Mouse (Mus musculus): ENCODE data around the gene Lrrc4b. TPM values are rescaled to one million over a fixed set of nuclear protein-coding genes. Genes with fewer than 3 reads are reported as not detected.

The Lrrc4b gene
- polyA plus RNA-seq, 1 experiment, result not detected

- Histone ChIP-seq H3K4me3 (no peak overlapping the region), H3K79me2 (ENCODE audit: control insufficient read depth, insufficient read depth) (no peaks in the 10 kb centered on the region), H3K27me3 (ENCODE audit: control insufficient read depth, insufficient read depth, insufficient read length) (peaks cover 50% of the 10 kb centered on the region), H3K4me2 (ENCODE audit: low read depth) (no peak overlapping the region), H3K36me3 (ENCODE audit: control insufficient read depth, insufficient read depth) (no peaks in the 10 kb centered on the region), H3ac (ENCODE audit: control insufficient read depth, insufficient read length) (no peak overlapping the region)
- no peak for TF ChIP-seq POLR2A (IDR thresholded peaks at IDR 0.05; ENCODE audit: insufficient read length, low read depth)
- no peak for TF ChIP-seq TCF12 (IDR thresholded peaks at IDR 0.05; ENCODE audit: insufficient read depth, poor library complexity, severe bottlenecking)
- no peak for TF ChIP-seq TCF3 (IDR thresholded peaks at IDR 0.05; ENCODE audit: insufficient read length, low read depth)
- no peak for TF ChIP-seq USF1 (IDR thresholded peaks at IDR 0.05; ENCODE audit: low read depth)
- TF ChIP-seq MYOG (IDR thresholded peaks at IDR 0.05; ENCODE audit: control insufficient read depth in 1 of 3, insufficient read depth in 1 of 3, insufficient read length in 2 of 3, low read depth in 2 of 3), result no peak
- TF ChIP-seq MYOD1 (IDR thresholded peaks at IDR 0.05; ENCODE audit: control insufficient read depth in 1 of 3, insufficient read length in 2 of 3, low read depth in 2 of 3), result no peak
- TF ChIP-seq POLR2AphosphoS2 (IDR thresholded peaks at IDR 0.05; ENCODE audit: insufficient read length, low read depth), result no peak
Measured at GRCm38 (mm10) chr7:44462218-44463055, 33.6 kb downstream of the Lrrc4b start.

GRCm38 (mm10) chr7:44463056-44463425 lies 34.2 kb downstream of the Lrrc4b start:
- Histone ChIP-seq H3K79me2 (ENCODE audit: control insufficient read depth, insufficient read depth) (no peaks in the 10 kb centered on the region), H3K4me2 (ENCODE audit: low read depth) (no peak overlapping the region), H3K36me3 (ENCODE audit: control insufficient read depth, insufficient read depth) (no peaks in the 10 kb centered on the region), H3K4me3 (no peak overlapping the region), H3ac (ENCODE audit: control insufficient read depth, insufficient read length) (no peak overlapping the region), H3K27me3 (ENCODE audit: control insufficient read depth, insufficient read depth, insufficient read length) (peaks cover 50% of the 10 kb centered on the region)
- TF ChIP-seq TCF12 (IDR thresholded peaks at IDR 0.05; ENCODE audit: insufficient read depth, poor library complexity, severe bottlenecking) (no peak), MYOD1 (IDR thresholded peaks at IDR 0.05; ENCODE audit: control insufficient read depth in 1 of 3, insufficient read length in 2 of 3, low read depth in 2 of 3) (no peak), SRF (IDR thresholded peaks at IDR 0.05; ENCODE audit: control insufficient read depth, insufficient read length, low read depth) (no peak), POLR2A (IDR thresholded peaks at IDR 0.05; ENCODE audit: insufficient read length, low read depth) (no peak), E2F4 (IDR thresholded peaks at IDR 0.05; ENCODE audit: insufficient read depth) (no peak), USF1 (IDR thresholded peaks at IDR 0.05; ENCODE audit: low read depth) (no peak), TCF3 (IDR thresholded peaks at IDR 0.05; ENCODE audit: insufficient read length, low read depth) (no peak), POLR2AphosphoS2 (IDR thresholded peaks at IDR 0.05; ENCODE audit: insufficient read length, low read depth) (no peak), MAX (IDR thresholded peaks at IDR 0.05; ENCODE audit: low read depth) (no peak), CEBPB (IDR thresholded peaks at IDR 0.05; ENCODE audit: insufficient read depth, poor library complexity, severe bottlenecking) (no peak), REST (IDR thresholded peaks at IDR 0.05; ENCODE audit: insufficient read depth, insufficient read length) (no peak), MYOG (IDR thresholded peaks at IDR 0.05; ENCODE audit: control insufficient read depth in 1 of 3, insufficient read depth in 1 of 3, insufficient read length in 2 of 3, low read depth in 2 of 3) (no peak)

- Histone ChIP-seq H3K79me2 (ENCODE audit: control insufficient read depth, insufficient read depth) (no peaks in the 10 kb centered on the region), H3K4me2 (ENCODE audit: low read depth) (no peak overlapping the region), H3K27me3 (ENCODE audit: control insufficient read depth, insufficient read depth, insufficient read length) (peaks cover 50% of the 10 kb centered on the region), H3K36me3 (ENCODE audit: control insufficient read depth, insufficient read depth) (no peaks in the 10 kb centered on the region), H3ac (ENCODE audit: control insufficient read depth, insufficient read length) (no peak overlapping the region), H3K4me3 (no peak overlapping the region)
- TF ChIP-seq REST (IDR thresholded peaks at IDR 0.05; ENCODE audit: insufficient read depth, insufficient read length) (no peak), POLR2A (IDR thresholded peaks at IDR 0.05; ENCODE audit: insufficient read length, low read depth) (no peak), SRF (IDR thresholded peaks at IDR 0.05; ENCODE audit: control insufficient read depth, insufficient read length, low read depth) (no peak), CEBPB (IDR thresholded peaks at IDR 0.05; ENCODE audit: insufficient read depth, poor library complexity, severe bottlenecking) (no peak), TCF12 (IDR thresholded peaks at IDR 0.05; ENCODE audit: insufficient read depth, poor library complexity, severe bottlenecking) (no peak), MYOD1 (IDR thresholded peaks at IDR 0.05; ENCODE audit: control insufficient read depth in 1 of 3, insufficient read length in 2 of 3, low read depth in 2 of 3) (no peak), MAX (IDR thresholded peaks at IDR 0.05; ENCODE audit: low read depth) (no peak), POLR2AphosphoS2 (IDR thresholded peaks at IDR 0.05; ENCODE audit: insufficient read length, low read depth) (no peak), MYOG (IDR thresholded peaks at IDR 0.05; ENCODE audit: control insufficient read depth in 1 of 3, insufficient read depth in 1 of 3, insufficient read length in 2 of 3, low read depth in 2 of 3) (no peak)
Measured at GRCm38 (mm10) chr7:44463556-44464225, 34.9 kb downstream of the Lrrc4b start.

GRCm38 (mm10) chr7:44464511-44464910 lies 35.7 kb downstream of the Lrrc4b start:
- Histone ChIP-seq H3K4me3 (no peak overlapping the region), H3K4me2 (ENCODE audit: low read depth) (no peak overlapping the region), H3K36me3 (ENCODE audit: control insufficient read depth, insufficient read depth) (no peaks in the 10 kb centered on the region), H3K27me3 (ENCODE audit: control insufficient read depth, insufficient read depth, insufficient read length) (peaks cover 46% of the 10 kb centered on the region), H3K79me2 (ENCODE audit: control insufficient read depth, insufficient read depth) (no peaks in the 10 kb centered on the region), H3ac (ENCODE audit: control insufficient read depth, insufficient read length) (no peak overlapping the region)
- TF ChIP-seq USF1 (IDR thresholded peaks at IDR 0.05; ENCODE audit: low read depth), result no peak
- no peak for TF ChIP-seq POLR2A (IDR thresholded peaks at IDR 0.05; ENCODE audit: insufficient read length, low read depth)
- TF ChIP-seq POLR2AphosphoS2 (IDR thresholded peaks at IDR 0.05; ENCODE audit: insufficient read length, low read depth), result no peak
- TF ChIP-seq TCF12 (IDR thresholded peaks at IDR 0.05; ENCODE audit: insufficient read depth, poor library complexity, severe bottlenecking), result no peak
- TF ChIP-seq MYOG (IDR thresholded peaks at IDR 0.05; ENCODE audit: control insufficient read depth in 1 of 3, insufficient read depth in 1 of 3, insufficient read length in 2 of 3, low read depth in 2 of 3), result no peak
- no peak for TF ChIP-seq E2F4 (IDR thresholded peaks at IDR 0.05; ENCODE audit: insufficient read depth)
- TF ChIP-seq REST (IDR thresholded peaks at IDR 0.05; ENCODE audit: insufficient read depth, insufficient read length), result no peak
- no peak for TF ChIP-seq SRF (IDR thresholded peaks at IDR 0.05; ENCODE audit: control insufficient read depth, insufficient read length, low read depth)
- no peak for TF ChIP-seq TCF3 (IDR thresholded peaks at IDR 0.05; ENCODE audit: insufficient read length, low read depth)
- no peak for TF ChIP-seq MYOD1 (IDR thresholded peaks at IDR 0.05; ENCODE audit: control insufficient read depth in 1 of 3, insufficient read length in 2 of 3, low read depth in 2 of 3)
